Mouse (Mus musculus): ENCODE data around the gene Rab11fip3.

Rab11fip3 gene

GRCm38 (mm10) chr17:25953161-25953560, 116.2 kb downstream of the Rab11fip3 start:
- peak; percentile 83 to 86 for DNase-seq

- peak; percentile 58 to 63 for DNase-seq
These were observed 117.3 kb downstream of the Rab11fip3 start, which contains the start of gene A930017K11Rik for GRCm38 (mm10) chr17:25951803-25952623. A930017K11Rik (minus strand) TSS chr17:25952565.

- DNase-seq = peak; percentile 76 to 78
These were observed 118.0 kb downstream of the Rab11fip3 start for GRCm38 (mm10) chr17:25951225-25951802.

GRCm38 (mm10) chr17:25950706-25951105, 118.6 kb downstream of the Rab11fip3 start:
- DNase-seq = peak in 1 of 2 experiments; percentile 47

- peak; percentile 62 to 67 for DNase-seq
These were observed 119.4 kb downstream of the Rab11fip3 start for GRCm38 (mm10) chr17:25949981-25950380.

GRCm38 (mm10) chr17:25948051-25948450, 121.3 kb downstream of the Rab11fip3 start:
- DNase-seq = peak; percentile 71 to 82

- peak in 1 of 2 experiments; percentile 33 for DNase-seq
These were observed 121.8 kb downstream of the Rab11fip3 start for GRCm38 (mm10) chr17:25947576-25947975.

- peak in 1 of 2 experiments; percentile 27 for DNase-seq
These were observed 122.5 kb downstream of the Rab11fip3 start for GRCm38 (mm10) chr17:25946891-25947290.

GRCm38 (mm10) chr17:25946349-25946748, 123.0 kb downstream of the Rab11fip3 start:
- DNase-seq = no peak

GRCm38 (mm10) chr17:25945517-25946155, 123.7 kb downstream of the Rab11fip3 start:
- DNase-seq = peak; percentile 49 to 64

GRCm38 (mm10) chr17:25944366-25945163, 124.8 kb downstream of the Rab11fip3 start, which contains the start of the genes Pigq and Nhlrc4:
Pigq (minus strand) TSS chr17:25944936.
Nhlrc4 (minus strand) TSS chr17:25944961.
- no peak for DNase-seq

GRCm38 (mm10) chr17:25943769-25944168, 125.6 kb downstream of the Rab11fip3 start:
- no peak for DNase-seq

GRCm38 (mm10) chr17:25943221-25943620, 126.1 kb downstream of the Rab11fip3 start:
- DNase-seq = no peak

- no peak for DNase-seq
These were observed 126.7 kb downstream of the Rab11fip3 start for GRCm38 (mm10) chr17:25942597-25943151.

- DNase-seq = peak; percentile 90
These were observed 127.7 kb downstream of the Rab11fip3 start for GRCm38 (mm10) chr17:25941511-25942241.
